Mouse (Mus musculus): ENCODE data around the gene Kcnj8. TPM values are rescaled to one million over a fixed set of nuclear protein-coding genes. Genes with fewer than 3 reads are reported as not detected.
A peak's percentile ranks its signal among the peaks of the same experiment; 100 is the strongest.

The Kcnj8 gene
- 8.8 and 10.0 TPM in 2 replicates for total RNA-seq (2014; rRNA removed)
- polyA plus RNA-seq (2015; fragmentation: Nextera tagmentation; extraction: Ambion mirVana) = 8.2 and 8.9 TPM in 2 replicates

DNA sequence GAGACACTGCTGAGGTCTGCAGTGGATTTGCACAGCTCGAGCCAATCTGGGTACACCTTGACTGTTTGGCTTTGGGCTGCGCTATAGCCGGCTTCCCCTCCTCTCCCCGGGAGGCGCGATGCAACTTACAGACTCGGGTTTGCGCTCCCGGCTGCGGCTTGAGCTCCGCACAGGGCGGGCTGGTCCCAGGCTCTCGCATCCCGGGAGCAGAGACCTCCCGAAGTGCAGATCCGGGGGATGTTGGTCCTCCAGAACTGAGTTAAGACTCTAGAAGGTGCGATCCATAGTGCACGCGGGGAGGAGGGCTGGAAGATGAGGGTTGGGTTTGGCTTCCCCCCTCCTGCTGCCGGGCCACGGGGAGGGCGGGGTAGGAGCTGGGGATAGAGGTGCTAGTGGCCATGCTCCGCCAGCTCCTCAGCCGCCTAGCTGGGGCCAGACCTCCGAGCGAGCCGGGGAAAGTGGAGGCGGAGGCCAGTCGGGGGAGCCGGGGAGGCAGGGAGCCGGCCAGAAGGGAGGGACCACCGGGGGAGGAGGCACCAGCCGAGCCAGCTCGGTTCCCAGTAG lies at the start of gene Kcnj8:
Kcnj8 (minus strand) TSS at position 560 of the 564 bp plus-strand sequence.
- no peak for TF ChIP-seq CTCF (IDR thresholded peaks at IDR 0.05; ENCODE audit: low read depth)
- Histone ChIP-seq H3K4me1 (ENCODE audit: insufficient read depth) (peaks cover 5% of the 10 kb centered on the region; the same call in 1 of the 2 replicates), H3K9me3 (ENCODE audit: low read length) (no peaks in the 10 kb centered on the region), H3K27me3 (ENCODE audit: insufficient read depth, low read length) (peaks cover 41% of the 10 kb centered on the region), H3K4me3 (ENCODE audit: low read depth, low read length) (peak within 1 kb of the TSS; percentile 44), H3K9ac (0 out of 2 replicates have a peak within 1 kb of the TSS, but pooled peaks have one; percentile 39), H3K4me2 (ENCODE audit: low read depth) (peak within 1 kb of the TSS; percentile 95), H3K27ac (ENCODE audit: low read depth, low read length) (no peak within 1 kb of the TSS), H3K36me3 (ENCODE audit: insufficient read depth) (no peaks in the 10 kb centered on the region)
- DNase-seq = peak; percentile 40
- WGBS = 2% methylated on average over 34 of the region's 34 CpGs
- peak; percentile 79 for ATAC-seq

DNA sequence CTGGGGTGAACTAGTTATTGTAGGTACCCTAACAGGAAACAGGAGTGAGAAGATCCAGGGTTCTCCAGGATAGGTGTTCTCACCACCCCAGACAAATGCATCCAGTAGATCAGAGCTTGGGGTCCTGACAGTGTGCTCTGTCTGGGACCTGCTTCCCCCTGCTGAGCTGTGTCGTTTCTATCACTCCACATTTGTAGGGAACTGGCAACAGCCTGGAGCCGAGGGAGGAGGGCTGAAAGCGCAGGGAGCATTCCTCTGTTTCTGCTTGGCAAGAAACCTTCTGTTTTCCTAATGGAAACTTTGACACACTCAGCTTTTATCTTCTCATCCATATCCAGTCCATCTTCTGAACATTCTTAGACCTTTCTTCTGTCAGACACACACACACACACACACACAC lies 45.2 kb upstream of the Kcnj8 start:
- DNase-seq = no peak
- ATAC-seq = no peak
- H3K4me1 ChIP-seq (ENCODE audit: insufficient read depth) = no peaks in the 10 kb centered on the region
- H3K9ac ChIP-seq = no peak overlapping the region
- H3K27me3 ChIP-seq (ENCODE audit: insufficient read depth, low read length) = no peaks in the 10 kb centered on the region
- 37% methylated on average over 3 of the region's 3 CpGs for WGBS
- TF ChIP-seq CTCF (IDR thresholded peaks at IDR 0.05; ENCODE audit: low read depth) = no peak
- H3K4me2 ChIP-seq (ENCODE audit: low read depth) = no peak overlapping the region
- no peak overlapping the region for H3K4me3 ChIP-seq (ENCODE audit: low read depth, low read length)
- no peak overlapping the region for H3K27ac ChIP-seq (ENCODE audit: low read depth, low read length)
- H3K9me3 ChIP-seq (ENCODE audit: low read length) = no peaks in the 10 kb centered on the region
- H3K36me3 ChIP-seq (ENCODE audit: insufficient read depth) = no peaks in the 10 kb centered on the region

DNA sequence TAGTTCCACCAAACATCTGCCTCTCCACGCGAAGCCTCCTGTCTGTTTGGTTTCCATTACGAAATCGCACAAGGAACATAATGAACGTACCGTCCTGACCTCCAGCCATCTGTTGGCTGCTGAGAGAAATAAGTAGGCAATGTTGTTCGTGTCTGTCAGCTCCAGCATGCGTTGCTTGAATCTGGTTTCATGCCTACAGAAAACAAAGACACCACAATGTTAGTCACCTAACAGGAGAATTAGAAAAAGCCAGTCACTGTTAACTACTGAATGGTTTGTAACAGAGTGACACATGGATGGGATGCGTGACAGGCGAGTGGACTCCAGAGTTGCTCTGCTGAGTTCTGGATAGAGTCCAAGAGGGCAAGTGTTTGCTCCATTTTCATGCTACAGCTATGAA lies 42.9 kb upstream of the Kcnj8 start:
- no peak for DNase-seq
- no peaks in the 10 kb centered on the region for H3K4me1 ChIP-seq (ENCODE audit: insufficient read depth)
- ATAC-seq = no peak
- no peak overlapping the region for H3K27ac ChIP-seq (ENCODE audit: low read depth, low read length)
- H3K36me3 ChIP-seq (ENCODE audit: insufficient read depth) = no peaks in the 10 kb centered on the region
- no peak overlapping the region for H3K4me2 ChIP-seq (ENCODE audit: low read depth)
- TF ChIP-seq CTCF (IDR thresholded peaks at IDR 0.05; ENCODE audit: low read depth) = no peak
- H3K27me3 ChIP-seq (ENCODE audit: insufficient read depth, low read length) = no peaks in the 10 kb centered on the region
- no peaks in the 10 kb centered on the region for H3K9me3 ChIP-seq (ENCODE audit: low read length)
- H3K9ac ChIP-seq = no peak overlapping the region
- WGBS = 60% methylated on average over 10 of the region's 10 CpGs
- no peak overlapping the region for H3K4me3 ChIP-seq (ENCODE audit: low read depth, low read length)

DNA sequence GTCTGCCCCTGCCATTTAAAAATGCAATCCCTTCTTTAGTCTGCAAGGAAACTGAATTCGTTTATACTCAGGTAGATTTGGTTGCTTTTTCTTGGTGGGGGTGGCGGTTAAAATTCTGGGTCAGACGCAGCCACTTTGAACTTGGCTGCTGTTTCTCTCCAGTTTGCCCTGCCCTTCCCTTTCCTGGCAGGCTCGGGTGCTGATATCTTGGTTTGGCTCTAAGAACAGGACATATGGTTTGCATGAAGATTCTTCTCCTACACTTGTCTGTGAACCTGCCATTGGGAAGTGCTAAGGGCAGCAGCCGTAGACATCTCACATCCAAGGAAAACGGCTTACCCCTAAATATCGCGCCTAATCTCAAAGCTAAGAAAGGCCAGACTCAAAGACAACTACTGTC lies 41.0 kb upstream of the Kcnj8 start:
- ATAC-seq (no peak), DNase-seq (no peak)
- no peak overlapping the region for H3K4me3 ChIP-seq (ENCODE audit: low read depth, low read length)
- H3K4me1 ChIP-seq (ENCODE audit: insufficient read depth) = no peaks in the 10 kb centered on the region
- no peaks in the 10 kb centered on the region for H3K9me3 ChIP-seq (ENCODE audit: low read length)
- no peak overlapping the region for H3K9ac ChIP-seq
- H3K27me3 ChIP-seq (ENCODE audit: insufficient read depth, low read length) = no peaks in the 10 kb centered on the region
- no peak for TF ChIP-seq CTCF (IDR thresholded peaks at IDR 0.05; ENCODE audit: low read depth)
- WGBS = 85% methylated on average over 8 of the region's 8 CpGs
- H3K4me2 ChIP-seq (ENCODE audit: low read depth) = no peak overlapping the region
- no peak overlapping the region for H3K27ac ChIP-seq (ENCODE audit: low read depth, low read length)
- H3K36me3 ChIP-seq (ENCODE audit: insufficient read depth) = no peaks in the 10 kb centered on the region

DNA sequence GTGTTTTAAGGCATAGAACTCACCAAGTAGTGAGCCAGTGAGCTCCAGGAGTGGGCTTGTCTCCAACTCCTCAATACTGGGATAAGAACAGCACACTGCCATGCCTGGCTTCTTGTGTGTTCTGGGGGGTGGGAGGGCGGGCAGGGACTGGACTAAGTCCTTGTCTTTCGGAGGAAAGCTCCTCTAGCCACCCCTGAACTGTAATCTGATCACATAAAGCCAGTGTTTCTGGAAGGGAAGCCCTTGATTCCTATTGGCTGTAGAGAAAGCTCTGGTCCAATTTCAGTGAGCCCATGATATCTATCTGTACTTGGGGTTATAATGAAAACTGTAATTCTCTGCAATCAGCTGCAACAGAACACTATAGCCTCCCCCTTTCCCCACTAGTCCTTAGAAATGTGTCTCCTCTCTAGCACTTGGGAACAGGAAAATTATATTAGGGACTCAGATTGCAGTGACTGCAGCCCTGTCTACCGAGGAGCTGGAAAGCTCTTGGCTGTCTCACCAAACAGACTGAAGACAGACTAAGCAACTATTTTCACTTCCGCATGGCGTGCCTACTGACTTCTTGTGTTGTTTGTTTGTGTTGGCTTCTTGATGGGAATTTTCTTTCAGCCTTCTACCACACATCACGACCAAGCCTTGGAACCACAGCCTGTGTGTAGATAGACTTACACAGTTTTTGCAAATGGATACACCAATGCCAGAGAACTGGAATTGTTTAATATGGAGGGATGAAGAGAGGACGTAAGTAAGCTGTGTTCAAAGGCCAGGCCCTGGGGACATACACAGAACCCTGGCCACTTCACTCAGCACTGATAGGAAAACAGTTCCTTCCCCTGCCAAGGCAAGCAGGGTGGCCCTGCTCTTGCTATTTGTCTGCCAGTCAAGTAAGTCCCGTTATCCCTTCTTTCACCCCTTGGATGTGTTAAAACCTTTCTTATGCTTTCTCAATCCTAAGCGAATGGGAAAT lies 38.3 kb upstream of the Kcnj8 start:
- H3K4me1 ChIP-seq (ENCODE audit: insufficient read depth) = no peaks in the 10 kb centered on the region
- no peaks in the 10 kb centered on the region for H3K9me3 ChIP-seq (ENCODE audit: low read length)
- no peaks in the 10 kb centered on the region for H3K36me3 ChIP-seq (ENCODE audit: insufficient read depth)
- H3K4me3 ChIP-seq (ENCODE audit: low read depth, low read length) = no peak overlapping the region
- no peak for DNase-seq
- no peak overlapping the region for H3K4me2 ChIP-seq (ENCODE audit: low read depth)
- whole genome bisulfite sequencing = 48% methylated on average over 9 of the region's 9 CpGs
- ATAC-seq = no peak
- H3K9ac ChIP-seq = no peak overlapping the region
- no peak overlapping the region for H3K27ac ChIP-seq (ENCODE audit: low read depth, low read length)
- TF ChIP-seq CTCF (IDR thresholded peaks at IDR 0.05; ENCODE audit: low read depth) = no peak
- no peaks in the 10 kb centered on the region for H3K27me3 ChIP-seq (ENCODE audit: insufficient read depth, low read length)

DNA sequence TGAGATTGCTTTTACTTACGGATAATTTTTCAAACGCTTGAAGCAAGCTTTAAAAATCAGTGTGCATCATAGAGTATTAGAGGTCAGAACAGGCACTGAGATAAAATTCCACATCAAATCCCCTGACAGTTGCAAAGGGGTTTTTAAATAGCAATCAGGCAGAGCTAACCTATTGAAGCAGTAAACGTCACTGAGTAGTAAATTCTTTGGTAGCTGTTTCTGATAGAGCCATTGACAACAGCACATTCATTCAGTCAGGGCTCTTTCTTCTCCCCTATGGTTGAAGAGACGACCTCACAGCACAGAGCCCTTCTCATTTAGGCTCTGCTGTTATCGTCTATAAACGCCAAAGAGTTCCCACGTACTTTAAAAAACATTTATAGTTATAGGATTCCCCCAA lies 35.7 kb upstream of the Kcnj8 start:
- no peak overlapping the region for H3K27ac ChIP-seq (ENCODE audit: low read depth, low read length)
- TF ChIP-seq CTCF (IDR thresholded peaks at IDR 0.05; ENCODE audit: low read depth) = no peak
- H3K9me3 ChIP-seq (ENCODE audit: low read length) = no peaks in the 10 kb centered on the region
- no peaks in the 10 kb centered on the region for H3K27me3 ChIP-seq (ENCODE audit: insufficient read depth, low read length)
- no peak overlapping the region for H3K4me3 ChIP-seq (ENCODE audit: low read depth, low read length)
- H3K36me3 ChIP-seq (ENCODE audit: insufficient read depth) = no peaks in the 10 kb centered on the region
- WGBS = 48% methylated on average over 7 of the region's 7 CpGs
- ATAC-seq (no peak), DNase-seq (no peak)
- no peaks in the 10 kb centered on the region for H3K4me1 ChIP-seq (ENCODE audit: insufficient read depth)
- no peak overlapping the region for H3K9ac ChIP-seq
- no peak overlapping the region for H3K4me2 ChIP-seq (ENCODE audit: low read depth)

DNA sequence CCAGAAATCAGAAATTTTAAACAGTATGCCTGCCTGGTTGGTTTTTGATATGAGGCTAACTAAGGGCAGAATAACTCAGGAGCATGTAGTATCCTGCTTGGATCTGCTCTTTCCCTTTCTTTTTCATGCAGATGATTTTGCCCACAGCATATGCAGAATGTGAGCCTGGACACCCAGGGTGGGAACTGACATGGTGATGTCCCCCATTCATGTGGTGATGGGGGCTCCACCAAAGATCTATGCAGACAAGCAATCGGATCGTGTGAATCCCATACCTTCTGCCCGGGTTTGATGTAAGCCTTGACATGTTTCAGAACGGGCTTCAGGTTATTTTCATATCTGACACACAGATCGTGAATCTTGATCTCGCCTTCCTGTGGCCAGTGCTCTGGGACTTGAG lies 31.4 kb upstream of the Kcnj8 start:
- H3K9me3 ChIP-seq (ENCODE audit: low read length) = no peaks in the 10 kb centered on the region
- no peak overlapping the region for H3K27ac ChIP-seq (ENCODE audit: low read depth, low read length)
- ATAC-seq (no peak), DNase-seq (no peak)
- H3K36me3 ChIP-seq (ENCODE audit: insufficient read depth) = no peaks in the 10 kb centered on the region
- H3K27me3 ChIP-seq (ENCODE audit: insufficient read depth, low read length) = no peaks in the 10 kb centered on the region
- H3K4me1 ChIP-seq (ENCODE audit: insufficient read depth) = no peaks in the 10 kb centered on the region
- H3K4me3 ChIP-seq (ENCODE audit: low read depth, low read length) = no peak overlapping the region
- H3K9ac ChIP-seq = no peak overlapping the region
- TF ChIP-seq CTCF (IDR thresholded peaks at IDR 0.05; ENCODE audit: low read depth) = no peak
- WGBS = 77% methylated on average over 6 of the region's 6 CpGs
- no peak overlapping the region for H3K4me2 ChIP-seq (ENCODE audit: low read depth)

Data from forebrain, postnatal 0 days (tissue).